Mouse (Mus musculus) c-Kit-negative CD71-positive TER-119-positive erythroid progenitor cells, embryonic 14.5 days (primary cell): Measurements from ENCODE around the gene Nrl.
A peak's percentile ranks its signal among the peaks of the same experiment; 100 is the strongest.

Experiments used
- DNase-seq: peaks from one replicate; pipeline ENCODE4 v3.0.0-alpha.2; 2013; ENCODE audit warnings: low read depth, low spot score

Gene Nrl

GRCm38 (mm10) chr14:55536116-55536745, 11.4 kb upstream of the Nrl start:
- no peak for DNase-seq

GRCm38 (mm10) chr14:55527940-55528339, 3.2 kb upstream of the Nrl start:
- DNase-seq = peak; percentile 38

- no peak for DNase-seq
These were observed 1.9 kb upstream of the Nrl start for GRCm38 (mm10) chr14:55526674-55527073.

- no peak for DNase-seq
These were observed 719 bp downstream of the Nrl start for GRCm38 (mm10) chr14:55524062-55524461.

GRCm38 (mm10) chr14:55520451-55521361, 4.1 kb downstream of the Nrl start:
- DNase-seq = no peak

- DNase-seq = no peak
These were observed 5.2 kb downstream of the Nrl start for GRCm38 (mm10) chr14:55519604-55520003.

- DNase-seq = no peak
These were observed 5.9 kb downstream of the Nrl start for GRCm38 (mm10) chr14:55518897-55519296.

- DNase-seq = no peak
These were observed 8.9 kb downstream of the Nrl start for GRCm38 (mm10) chr14:55515846-55516245.

GRCm38 (mm10) chr14:55513927-55514326, 10.9 kb downstream of the Nrl start:
- no peak for DNase-seq

GRCm38 (mm10) chr14:55511037-55511436, 13.7 kb downstream of the Nrl start:
- no peak for DNase-seq

GRCm38 (mm10) chr14:55510125-55510731, 14.6 kb downstream of the Nrl start, which contains the start of gene Cpne6:
Gene Cpne6 (plus strand): TSS chr14:55510445.
- no peak for DNase-seq

GRCm38 (mm10) chr14:55509540-55509939, 15.2 kb downstream of the Nrl start:
- no peak for DNase-seq

- no peak for DNase-seq
These were observed 17.0 kb downstream of the Nrl start for GRCm38 (mm10) chr14:55507801-55508200.

GRCm38 (mm10) chr14:55505612-55506011, 19.2 kb downstream of the Nrl start:
- no peak for DNase-seq

- DNase-seq = peak; percentile 60
These were observed 27.3 kb downstream of the Nrl start for GRCm38 (mm10) chr14:55497449-55497821.

- no peak for DNase-seq
These were observed 27.9 kb downstream of the Nrl start for GRCm38 (mm10) chr14:55496761-55497448.

- no peak for DNase-seq
These were observed 29.1 kb downstream of the Nrl start for GRCm38 (mm10) chr14:55495509-55496240.

- DNase-seq = no peak
These were observed 32.7 kb downstream of the Nrl start for GRCm38 (mm10) chr14:55492103-55492502.

- DNase-seq = peak; percentile 48
These were observed 33.4 kb downstream of the Nrl start for GRCm38 (mm10) chr14:55491291-55491833.

- no peak for DNase-seq
These were observed 34.2 kb downstream of the Nrl start, which contains the start of gene Carmil3 for GRCm38 (mm10) chr14:55490361-55491201. Gene Carmil3 (plus strand): TSS chr14:55490651.
